Comparison of ENCODE assay signal across 20 mouse cellular contexts in genomic region chr15:27860439-27860838, GRCm38 (mm10).
A peak's percentile ranks its signal among the peaks of the same experiment; 100 is the strongest.
DNase-seq lines count a peak whose midpoint lies in the region; ATAC-seq lines count a peak whose summit lies in the region.
"Had no signal": no experiment of that assay in that cellular context is flagged by ENCODE, and none has a peak within 500 bp of the region (broad histone marks: within the 10 kb centered on the region; RNA-seq: fewer than 3 reads in every experiment).

No protein-coding gene starts in this region.

- no peaks in the 10 kb centered on the region for H3K27me3 ChIP-seq in forebrain, embryonic 16.5 days (replicated peaks; ENCODE audit: control insufficient read depth, insufficient read depth, low read length)
- no peaks in the 10 kb centered on the region for H3K27me3 ChIP-seq in forebrain, embryonic 15.5 days
- no peaks in the 10 kb centered on the region for H3K27me3 ChIP-seq in hindbrain, embryonic 16.5 days (replicated peaks; ENCODE audit: control insufficient read depth, insufficient read depth, low read length)
- no peaks in the 10 kb centered on the region for H3K27me3 ChIP-seq in hindbrain, embryonic 11.5 days (ENCODE audit: control insufficient read depth, insufficient read depth, low read length)
- H3K27me3 ChIP-seq: CH12.LX; embryonic facial prominence, embryonic 12.5 days; heart, embryonic 15.5 days had no signal

- no peak for DNase-seq in hindbrain, embryonic 11.5 days (ENCODE audit: low spot score)
- peak; percentile 42 for DNase-seq in A20 (ENCODE audit: low read depth, low spot score)
- peak; percentile 59 for DNase-seq in brain, adult 2 months (ENCODE audit: low read depth, low spot score)
- DNase-seq: adrenal gland, postnatal 10 days; cerebellum, adult 11-12 months; cerebellum, adult 9-10 months; cerebellum, postnatal 25 days; gastrocnemius, postnatal 10 days; heart, adult 2 months; heart, postnatal 14 days; kidney, adult 2 months had no signal

- no peak overlapping the region for H3K27ac ChIP-seq in forebrain, embryonic 16.5 days (ENCODE audit: low read length)
- no peak overlapping the region for H3K27ac ChIP-seq in forebrain, embryonic 15.5 days (replicated peaks)
- no peak overlapping the region for H3K27ac ChIP-seq in hindbrain, embryonic 16.5 days (ENCODE audit: low read depth, low read length)
- no peak overlapping the region for H3K27ac ChIP-seq in hindbrain, embryonic 11.5 days (ENCODE audit: low read depth, low read length)
- H3K27ac ChIP-seq: embryonic facial prominence, embryonic 12.5 days; heart, adult 2 months had no signal

- 88% methylated on average over 14 of the region's 14 CpGs for WGBS in forebrain, embryonic 16.5 days
- 87% methylated on average over 14 of the region's 14 CpGs for WGBS in forebrain, embryonic 15.5 days
- 89% methylated on average over 14 of the region's 14 CpGs for WGBS in hindbrain, embryonic 16.5 days
- 92% methylated on average over 14 of the region's 14 CpGs for WGBS in hindbrain, embryonic 11.5 days

- peaks cover 5% of the 10 kb centered on the region for H3K36me3 ChIP-seq in forebrain, embryonic 16.5 days (ENCODE audit: control insufficient read depth, insufficient read depth)
- peaks cover 11% of the 10 kb centered on the region; the same call in 1 of the 2 replicates for H3K36me3 ChIP-seq in forebrain, embryonic 15.5 days
- H3K36me3 ChIP-seq in hindbrain, embryonic 16.5 days (ENCODE audit: control insufficient read depth, insufficient read depth, low read length), result peaks cover 10% of the 10 kb centered on the region; the same call in 1 of the 2 replicates
- H3K36me3 ChIP-seq in hindbrain, embryonic 11.5 days (ENCODE audit: control insufficient read depth, insufficient read depth, low read length), result no peaks in the 10 kb centered on the region

- 0 out of 2 replicates have a peak, but pooled peaks have one; percentile 9 for ATAC-seq in forebrain, embryonic 16.5 days
- ATAC-seq in forebrain, embryonic 15.5 days (replicated peaks), result no peak
- peak; percentile 15; the same call in 1 of the 2 replicates for ATAC-seq in hindbrain, embryonic 16.5 days
- ATAC-seq in hindbrain, embryonic 11.5 days (ENCODE audit: low FRiP score), result no peak
- ATAC-seq in erythroblast, adult 5-6 weeks (replicated peaks; ENCODE audit: low FRiP score, poor library complexity, severe bottlenecking), result no peak
- ATAC-seq: intestine, embryonic 16.5 days had no signal

- H3K9ac ChIP-seq in forebrain, embryonic 16.5 days (replicated peaks; ENCODE audit: low read depth, low read length), result no peak overlapping the region
- no peak overlapping the region for H3K9ac ChIP-seq in forebrain, embryonic 15.5 days (replicated peaks)
- no peak overlapping the region for H3K9ac ChIP-seq in hindbrain, embryonic 16.5 days (ENCODE audit: low read depth, low read length)
- no peak overlapping the region for H3K9ac ChIP-seq in hindbrain, embryonic 11.5 days (ENCODE audit: low read depth, low read length)
- H3K9ac ChIP-seq: embryonic facial prominence, embryonic 12.5 days; heart, embryonic 15.5 days had no signal

- H3K4me1 ChIP-seq in forebrain, embryonic 16.5 days (replicated peaks; ENCODE audit: control insufficient read depth, insufficient read depth, low read length), result 0 out of 2 replicates have a peak, but pooled peaks cover 2% of the 10 kb centered on the region
- 0 out of 2 replicates have a peak, but pooled peaks cover 6% of the 10 kb centered on the region for H3K4me1 ChIP-seq in forebrain, embryonic 15.5 days
- H3K4me1 ChIP-seq in hindbrain, embryonic 16.5 days (ENCODE audit: control insufficient read depth, insufficient read depth, low read depth, low read length), result peaks cover 13% of the 10 kb centered on the region; the same call in 1 of the 2 replicates
- H3K4me1 ChIP-seq in hindbrain, embryonic 11.5 days (replicated peaks; ENCODE audit: control insufficient read depth, insufficient read depth, low read length), result no peaks in the 10 kb centered on the region
- H3K4me1 ChIP-seq: embryonic facial prominence, embryonic 12.5 days had no signal

- H3K4me3 ChIP-seq in forebrain, embryonic 16.5 days (replicated peaks; ENCODE audit: low read length), result no peak overlapping the region
- no peak overlapping the region for H3K4me3 ChIP-seq in forebrain, embryonic 15.5 days
- no peak overlapping the region for H3K4me3 ChIP-seq in hindbrain, embryonic 16.5 days (ENCODE audit: low read length)
- no peak overlapping the region for H3K4me3 ChIP-seq in hindbrain, embryonic 11.5 days (ENCODE audit: low read depth, low read length)
- H3K4me3 ChIP-seq: embryonic facial prominence, embryonic 12.5 days; heart, adult 2 months; heart, embryonic 15.5 days had no signal

- H3K9me3 ChIP-seq in forebrain, embryonic 16.5 days (ENCODE audit: control insufficient read depth, low read length), result no peaks in the 10 kb centered on the region
- H3K9me3 ChIP-seq in forebrain, embryonic 15.5 days, result no peaks in the 10 kb centered on the region
- no peaks in the 10 kb centered on the region for H3K9me3 ChIP-seq in hindbrain, embryonic 16.5 days (ENCODE audit: control insufficient read depth, low read length)
- H3K9me3 ChIP-seq in hindbrain, embryonic 11.5 days (ENCODE audit: control insufficient read depth, low read length), result no peaks in the 10 kb centered on the region
- H3K9me3 ChIP-seq: embryonic facial prominence, embryonic 12.5 days; heart, embryonic 15.5 days had no signal

- no peak overlapping the region for H3K4me2 ChIP-seq in forebrain, embryonic 16.5 days (ENCODE audit: low read length)
- H3K4me2 ChIP-seq in forebrain, embryonic 15.5 days (replicated peaks), result no peak overlapping the region
- no peak overlapping the region for H3K4me2 ChIP-seq in hindbrain, embryonic 16.5 days (ENCODE audit: low read length)
- H3K4me2 ChIP-seq in hindbrain, embryonic 11.5 days (replicated peaks; ENCODE audit: low read depth, low read length), result no peak overlapping the region
- H3K4me2 ChIP-seq: embryonic facial prominence, embryonic 12.5 days; heart, embryonic 11.5 days; heart, embryonic 15.5 days had no signal

Comparison
In these comparisons a context has a peak if more than half of its experiments do, and no peak if none do; other contexts are left out.
1. ATAC-seq: peak in forebrain, embryonic 16.5 days (single experiment) and hindbrain, embryonic 16.5 days (single experiment); none in forebrain, embryonic 15.5 days (single experiment), hindbrain, embryonic 11.5 days (single experiment) and erythroblast, adult 5-6 weeks (single experiment).